Mouse (Mus musculus) spleen, adult 2 months (tissue): ENCODE results near the gene Gm45713. TPM values are rescaled to one million over a fixed set of nuclear protein-coding genes. Genes with fewer than 3 reads are reported as not detected.
"Not testable (repeated sequence)": the region's sequence is repeated elsewhere in the genome, so short reads cannot be mapped to it uniquely, and the experiment has no call there.

Experiments used
- DNase-seq, 2 experiments: peaks; one replicate each; pipeline versions ENCODE4 v3.0.0 to v3.0.0-alpha.2; 2012 to 2021; ENCODE audit warnings: low spot score in 2 of 2, low read depth in 1 of 2
- H3K27ac ChIP-seq: fragments of 200-500 bp; 2 replicates; pipeline ENCODE4 v1.5.1; 2012; ENCODE audit warnings: low read length, inconsistent platforms; ENCODE audit not compliant: insufficient read depth
- H3K27me3 ChIP-seq: fragments of 200-500 bp; 2 replicates; pipeline ENCODE4 v1.6.1; 2012; ENCODE audit warnings: mild to moderate bottlenecking, moderate library complexity, low read length, inconsistent platforms; ENCODE audit not compliant: control insufficient read depth, insufficient read depth
- H3K36me3 ChIP-seq: fragments of 200-500 bp; 2 replicates; pipeline ENCODE4 v1.6.1; 2012; ENCODE audit warnings: mild to moderate bottlenecking, low read length, inconsistent platforms; ENCODE audit not compliant: control insufficient read depth, insufficient read depth
- H3K4me1 ChIP-seq: fragments of 200-500 bp; 2 replicates; pipeline ENCODE4 v1.6.1; 2011; ENCODE audit warnings: inconsistent platforms; ENCODE audit not compliant: control insufficient read depth, insufficient read depth, insufficient read length
- H3K4me3 ChIP-seq: fragments of 200-500 bp; 2 replicates; pipeline ENCODE4 v1.5.1; 2011; ENCODE audit warnings: mild to moderate bottlenecking, inconsistent platforms; ENCODE audit not compliant: insufficient read depth, insufficient read length; ENCODE audit errors: extremely low read depth
- CTCF ChIP-seq: fragments of 200-500 bp; IDR thresholded peaks from 2 replicates; pipeline ENCODE4 v1.5.1; 2011; ENCODE audit warnings: mild to moderate bottlenecking, inconsistent platforms; ENCODE audit not compliant: insufficient read depth, insufficient read length, insufficient replicate concordance; ENCODE audit errors: extremely low read depth
- POLR2A ChIP-seq: fragments of 200-500 bp; IDR thresholded peaks from 2 replicates; pipeline ENCODE4 v1.6.1; 2011; ENCODE audit warnings: low read depth, low read length, inconsistent platforms
- WGBS: fragments of 180-500 bp; shearing (Covaris S2); methylation state at CpG from one replicate; pipeline ENCODE4 v1.1.7; 2018; 5-methylcytosine and 5-hydroxymethylcytosine counted together
- polyA plus RNA-seq: library from polyadenylated mRNA; depleted of rRNA; stranded (reverse); fragments of >200 nt; gene quantifications from 2 replicates; pipeline ENCODE4 v1.2.3, GENCODE M21; 2012

Gene Gm45713
- polyA plus RNA-seq, 1 experiment: 0.70 TPM

GRCm38 (mm10) chr7:45153586-45153985, 17.6 kb upstream of the Gm45713 start:
- no peaks in the 10 kb centered on the region for H3K27me3 ChIP-seq
- H3K27ac ChIP-seq: peak overlapping the region; percentile 97
- no peak for TF ChIP-seq POLR2A
- TF ChIP-seq CTCF: no peak
- 3% methylated on average over 5 of the region's 5 CpGs for WGBS
- H3K36me3 ChIP-seq: peaks cover 2% of the 10 kb centered on the region
- no peaks in the 10 kb centered on the region; the same call in 1 of the 2 replicates for H3K4me1 ChIP-seq
- DNase-seq: no peak
- H3K4me3 ChIP-seq: peak overlapping the region; percentile 92

DNA sequence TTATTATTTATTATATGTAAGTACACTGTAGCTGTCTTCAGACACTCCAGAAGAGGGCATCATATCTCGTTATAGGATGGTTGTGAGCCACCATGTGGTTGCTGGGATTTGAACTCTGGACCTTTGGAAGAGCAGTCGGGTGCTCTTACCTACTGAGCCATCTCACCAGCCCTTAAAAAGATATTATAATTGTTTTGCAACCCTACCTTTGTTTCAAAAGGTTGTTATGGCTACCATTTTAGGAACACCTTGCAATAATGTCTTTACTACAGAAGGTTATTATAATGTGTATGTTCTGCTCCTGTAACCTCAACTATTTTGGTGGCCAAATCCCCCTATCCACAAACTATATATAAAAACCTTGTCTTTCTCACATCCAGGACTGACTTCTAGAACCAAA, 17.0 kb upstream of the Gm45713 start:
- H3K4me3 ChIP-seq, H3K36me3 ChIP-seq, H3K4me1 ChIP-seq, H3K27ac ChIP-seq, DNase-seq, H3K27me3 ChIP-seq: not testable (repeated sequence)
- 84% methylated on average over 2 of the region's 2 CpGs for WGBS

- WGBS: 77% methylated on average over 11 of the region's 11 CpGs
- H3K27ac ChIP-seq: no peak overlapping the region
- no peak for TF ChIP-seq POLR2A
- no peak for TF ChIP-seq CTCF
- no peaks in the 10 kb centered on the region; the same call in 1 of the 2 replicates for H3K4me1 ChIP-seq
- peaks cover 12% of the 10 kb centered on the region for H3K36me3 ChIP-seq
- no peak for DNase-seq
- H3K4me3 ChIP-seq: no peak overlapping the region
- H3K27me3 ChIP-seq: no peaks in the 10 kb centered on the region
Measured at GRCm38 (mm10) chr7:45151303-45151702, 15.3 kb upstream of the Gm45713 start.

DNA sequence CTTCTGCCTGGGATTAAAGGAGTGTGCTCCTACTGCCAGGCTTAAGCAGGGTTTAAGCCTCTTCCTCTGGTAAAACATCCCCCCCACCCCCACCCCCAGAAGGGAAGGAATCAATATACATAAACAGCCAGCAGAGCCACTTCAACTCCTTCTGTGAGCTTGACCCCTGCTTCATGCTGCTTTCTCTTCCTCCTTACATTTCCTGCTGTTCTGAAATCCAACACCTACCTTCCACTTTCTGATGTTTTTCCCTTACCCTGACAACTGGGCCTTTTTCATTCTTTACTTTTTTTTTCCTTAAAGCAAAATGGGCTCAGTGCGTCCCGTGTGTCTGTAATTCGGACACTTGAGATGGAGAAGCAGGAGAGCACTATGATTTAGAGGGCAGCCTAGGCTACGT, 14.3 kb upstream of the Gm45713 start:
- H3K27ac ChIP-seq: peak overlapping the region; percentile 25
- no peak for TF ChIP-seq POLR2A
- TF ChIP-seq CTCF: no peak
- no peaks in the 10 kb centered on the region; the same call in 1 of the 2 replicates for H3K4me1 ChIP-seq
- WGBS: 77% methylated on average over 4 of the region's 4 CpGs
- H3K27me3 ChIP-seq: no peaks in the 10 kb centered on the region
- no peak for DNase-seq
- H3K4me3 ChIP-seq: no peak overlapping the region
- peaks cover 17% of the 10 kb centered on the region for H3K36me3 ChIP-seq

- 90% methylated on average over 6 of the region's 6 CpGs for WGBS
- H3K27me3 ChIP-seq: no peaks in the 10 kb centered on the region
- H3K4me1 ChIP-seq: no peaks in the 10 kb centered on the region
- no peak for DNase-seq
- H3K27ac ChIP-seq: peak overlapping the region; percentile 15; the same call in 1 of the 2 replicates
- no peak overlapping the region for H3K4me3 ChIP-seq
- TF ChIP-seq POLR2A (no peak), CTCF (no peak)
- H3K36me3 ChIP-seq: peaks cover 19% of the 10 kb centered on the region
Measured at GRCm38 (mm10) chr7:45149545-45149944, 13.5 kb upstream of the Gm45713 start.

DNA sequence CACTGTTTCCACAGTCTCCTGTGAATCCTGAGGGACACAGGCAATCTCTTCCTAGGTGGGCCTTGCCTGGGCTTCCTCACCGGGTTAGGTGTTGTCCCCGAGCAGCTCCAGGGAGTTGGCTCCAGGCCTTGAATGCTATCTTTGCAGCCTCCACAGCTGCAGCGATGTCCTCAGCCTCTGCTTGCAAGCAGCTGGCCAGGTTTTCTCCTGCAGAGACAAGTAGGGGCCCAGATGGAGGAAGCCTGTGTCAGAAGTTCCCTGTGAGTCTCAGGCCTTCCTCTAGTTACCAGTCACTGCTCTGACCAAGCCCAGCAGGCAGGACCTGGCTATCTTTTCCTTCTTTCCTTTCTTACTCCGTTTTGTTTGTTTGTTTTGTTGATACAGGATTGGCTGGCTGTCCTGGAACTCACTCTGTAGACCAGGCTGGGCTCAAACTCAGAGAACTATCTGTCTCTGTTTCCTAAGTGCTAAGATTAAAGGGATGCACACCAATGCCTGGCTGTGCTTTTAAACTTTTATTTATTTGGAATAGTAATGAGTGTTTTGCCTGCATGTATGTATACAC, 12.6 kb upstream of the Gm45713 start:
- TF ChIP-seq CTCF: no peak
- TF ChIP-seq POLR2A: no peak
- no peaks in the 10 kb centered on the region for H3K4me1 ChIP-seq
- no peak overlapping the region for H3K4me3 ChIP-seq
- peak overlapping the region; percentile 3; the same call in 1 of the 2 replicates for H3K27ac ChIP-seq
- 83% methylated on average over 4 of the region's 4 CpGs for WGBS
- H3K36me3 ChIP-seq: peaks cover 25% of the 10 kb centered on the region
- DNase-seq: no peak
- H3K27me3 ChIP-seq: no peaks in the 10 kb centered on the region

GRCm38 (mm10) chr7:45147899-45148298, 11.9 kb upstream of the Gm45713 start:
- Histone ChIP-seq H3K27ac (no peak overlapping the region), H3K27me3 (no peaks in the 10 kb centered on the region), H3K4me3 (no peak overlapping the region), H3K4me1 (no peaks in the 10 kb centered on the region), H3K36me3 (peaks cover 28% of the 10 kb centered on the region)
- no peak for TF ChIP-seq CTCF
- no peak for TF ChIP-seq POLR2A
- DNase-seq: no peak
- WGBS: 95% methylated on average over 11 of the region's 11 CpGs

DNA sequence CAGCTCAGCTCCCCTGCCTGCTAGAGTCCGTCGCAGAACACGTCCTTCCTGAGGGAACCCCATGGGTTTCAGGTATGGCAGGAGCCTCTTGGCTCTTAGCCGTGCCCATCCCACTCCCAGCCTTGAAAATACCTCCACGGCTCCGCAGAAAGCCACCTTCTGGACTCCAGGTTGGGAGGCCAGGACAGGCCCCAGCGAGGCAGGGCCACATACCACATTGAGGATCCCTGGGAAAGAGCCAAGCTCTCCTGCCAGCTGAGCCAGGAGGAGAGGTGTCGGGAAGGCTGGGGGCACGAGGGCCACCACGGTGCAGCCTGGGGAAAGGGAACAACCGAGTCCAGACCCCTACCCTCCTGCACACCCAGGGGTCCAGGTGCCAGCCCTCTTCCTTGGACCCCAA, 11.2 kb upstream of the Gm45713 start:
- 96% methylated on average over 11 of the region's 11 CpGs for WGBS
- no peak for TF ChIP-seq CTCF
- H3K27ac ChIP-seq: no peak overlapping the region
- no peak overlapping the region for H3K4me3 ChIP-seq
- H3K4me1 ChIP-seq: no peaks in the 10 kb centered on the region
- H3K36me3 ChIP-seq: peaks cover 32% of the 10 kb centered on the region
- no peak for DNase-seq
- no peaks in the 10 kb centered on the region for H3K27me3 ChIP-seq
